Mouse (Mus musculus) fat pad, adult 2 months (tissue): Measurements from ENCODE around the gene R3hdm2.

Experiments
- DNase-seq: peaks from one replicate; pipeline ENCODE4 v3.0.0-alpha.2; 2011; ENCODE audit warnings: low read depth, low spot score; ENCODE audit errors: extremely low read depth

The R3hdm2 gene

DNA sequence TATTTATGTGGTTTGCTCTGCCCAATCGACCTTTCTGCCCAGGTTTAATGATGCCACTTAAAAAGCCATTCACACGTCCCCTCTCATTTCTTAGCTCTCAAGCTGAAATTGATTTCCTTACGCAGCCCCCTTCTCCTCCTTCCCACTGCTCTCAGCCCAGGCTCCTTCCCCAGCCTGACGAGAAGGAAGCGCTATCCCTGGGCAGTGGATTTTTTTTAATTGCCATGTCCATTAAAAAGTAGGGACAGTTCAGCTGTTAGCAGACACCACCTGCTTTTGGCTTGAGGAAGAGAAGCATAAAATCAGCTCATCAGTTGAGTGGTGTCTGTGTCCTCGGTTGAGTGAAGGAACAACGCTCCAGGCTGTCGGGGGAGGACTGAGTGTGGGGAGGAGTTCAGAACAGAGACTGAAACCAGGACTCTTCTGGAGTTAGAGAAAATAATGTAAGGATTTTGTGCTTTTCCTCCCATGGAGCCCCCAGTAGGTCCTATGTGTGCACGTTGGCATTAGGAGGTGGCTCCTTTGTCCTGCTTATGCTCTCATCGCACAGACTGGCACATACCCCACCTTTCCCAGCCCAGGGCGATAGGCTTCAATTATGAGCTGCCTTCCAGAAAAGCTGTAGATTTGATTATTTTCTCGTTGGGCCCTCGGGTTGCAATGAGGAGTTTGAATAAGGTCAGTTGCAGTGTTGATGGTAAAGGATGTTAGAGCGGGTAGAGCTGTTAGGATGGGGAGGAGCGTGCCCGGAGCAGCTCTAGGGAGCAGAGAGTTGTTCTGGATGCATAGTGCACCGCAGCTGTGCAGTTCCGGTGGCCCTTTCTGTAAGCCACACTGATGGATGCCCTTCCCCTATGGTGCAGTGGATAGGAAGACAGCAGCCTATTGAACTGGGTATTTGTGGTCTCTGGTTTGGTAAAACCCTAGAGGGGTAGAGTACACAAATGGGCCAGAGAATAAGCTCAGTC is 110.3 kb downstream of the R3hdm2 start:
- DNase-seq: peak; percentile 31

DNA sequence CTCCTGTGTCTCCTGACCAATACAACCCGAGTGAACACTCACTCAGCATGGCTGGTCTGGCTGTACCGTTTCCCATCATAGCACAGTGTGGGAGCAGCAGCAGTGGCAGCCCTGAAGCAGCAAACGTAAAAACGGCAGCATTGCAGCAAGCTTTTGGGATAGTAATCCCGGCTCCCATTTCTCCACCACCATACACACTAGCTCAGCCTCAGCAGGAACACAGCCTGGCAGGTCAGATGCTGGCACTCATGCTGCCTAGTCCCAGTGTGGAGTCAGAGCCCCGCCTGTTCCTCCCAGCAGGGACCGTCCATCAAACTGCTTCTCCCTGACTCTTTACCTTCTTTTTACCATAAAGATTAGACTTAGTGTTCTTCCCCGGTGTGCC is 111.0 kb downstream of the R3hdm2 start:
- peak; percentile 30 for DNase-seq

GRCm38 (mm10) chr10:127492118-127492517 is 112.0 kb downstream of the R3hdm2 start:
- DNase-seq: peak; percentile 86

DNA sequence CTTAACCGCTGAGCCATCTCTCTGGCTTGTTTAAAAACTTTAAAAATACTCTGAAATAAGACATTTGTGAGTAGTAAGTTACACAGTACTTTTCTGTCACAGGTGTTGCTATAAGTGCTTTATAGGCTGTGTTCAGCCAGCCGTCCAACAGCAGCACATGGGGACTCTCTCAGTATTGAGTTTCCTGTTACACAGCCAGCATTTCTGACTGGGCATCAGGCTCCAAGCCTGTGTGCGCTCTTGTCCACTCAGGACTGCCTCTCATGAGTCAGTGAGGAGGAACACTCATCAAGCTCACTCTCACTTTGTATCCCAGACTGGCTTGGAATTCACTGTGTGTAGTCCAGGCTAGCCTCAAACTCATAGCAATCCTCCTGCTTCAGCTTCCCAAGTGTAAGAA is 116.0 kb downstream of the R3hdm2 start:
- DNase-seq: no peak

DNA sequence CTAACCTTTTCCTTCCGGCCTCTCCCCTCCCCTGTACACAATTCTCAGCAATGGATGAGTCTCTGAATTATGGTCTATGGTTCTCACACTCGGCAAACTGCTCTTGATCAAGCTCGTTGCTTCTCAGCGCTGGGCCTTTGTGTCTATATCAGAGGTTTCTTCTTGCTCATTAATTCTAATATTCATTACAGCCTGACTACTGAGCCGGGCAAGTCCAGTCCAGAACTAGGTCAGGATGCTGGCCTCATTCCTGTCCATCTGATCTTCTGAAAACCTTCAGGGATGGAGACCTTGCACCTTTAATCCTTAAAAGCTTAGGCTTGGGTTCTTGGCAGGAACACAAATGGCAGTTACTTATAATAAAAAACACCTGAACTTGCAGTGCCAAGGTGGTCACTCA is 119.4 kb downstream of the R3hdm2 start:
- DNase-seq: no peak

DNA sequence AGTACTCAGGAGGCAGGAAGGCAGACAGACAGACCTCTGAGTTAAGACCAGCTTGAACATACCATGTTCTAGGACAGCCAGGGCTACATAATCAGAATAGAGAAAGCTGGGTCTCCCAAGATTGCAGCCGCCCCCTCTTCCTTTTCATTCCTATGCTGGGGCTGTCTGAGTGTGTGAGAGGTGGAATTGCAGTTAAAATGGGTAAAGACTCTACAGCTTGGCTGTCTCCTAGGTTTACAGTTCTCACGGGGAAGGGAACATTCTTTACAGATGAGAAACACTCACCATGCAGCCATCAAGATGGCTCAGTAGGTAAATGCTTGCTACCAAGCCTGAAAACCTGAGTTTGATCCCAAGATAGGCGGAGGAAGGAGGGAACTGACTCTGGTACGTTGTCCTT is 119.9 kb downstream of the R3hdm2 start:
- no peak for DNase-seq

DNA sequence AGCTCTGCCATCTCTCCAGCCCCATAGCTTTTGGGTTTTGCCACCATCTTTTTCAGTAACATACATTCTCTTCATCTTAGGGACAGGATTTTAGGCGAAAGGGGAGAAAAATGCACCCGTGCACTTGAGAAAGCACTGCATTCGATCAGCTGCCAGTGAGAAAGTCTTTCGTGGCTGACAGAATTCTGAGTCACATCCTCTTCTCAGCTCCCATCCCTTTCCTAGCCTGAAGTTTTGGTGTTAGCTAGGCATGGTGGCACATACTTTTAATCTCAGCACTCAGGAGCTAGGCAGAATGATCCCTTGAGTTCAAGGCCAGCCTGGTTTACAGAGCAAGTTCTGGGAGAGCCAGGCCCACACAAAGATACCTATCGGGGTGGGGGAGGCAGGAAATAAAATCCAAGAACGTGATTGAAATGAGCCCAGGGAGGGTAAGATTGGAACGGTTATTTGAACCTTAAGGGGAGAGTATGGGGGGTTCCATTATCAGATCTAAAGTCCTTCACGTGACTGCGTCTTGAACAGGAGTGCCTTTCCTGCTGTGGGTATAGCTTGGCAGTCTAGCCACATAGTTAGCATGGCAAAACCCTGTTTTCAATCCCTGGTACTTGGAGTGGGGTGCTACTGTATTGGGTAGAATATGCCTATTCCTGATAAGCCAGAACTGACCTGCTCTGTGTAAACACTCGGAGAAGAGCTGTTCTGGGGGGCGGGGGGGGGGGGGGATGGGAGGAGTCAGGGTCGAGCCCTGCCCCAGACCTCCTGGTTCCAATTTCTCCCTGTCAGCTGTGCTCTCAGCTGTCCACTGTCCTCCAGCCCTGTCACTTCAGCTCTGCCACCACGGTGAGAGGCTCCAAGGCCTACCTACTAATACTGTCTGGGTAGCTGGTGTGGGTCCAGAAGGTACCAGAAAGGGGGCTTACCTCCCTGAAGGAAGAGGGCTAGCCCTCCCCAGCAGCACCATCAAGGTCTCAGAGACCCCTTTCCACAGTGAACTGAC is 121.1 kb downstream of the R3hdm2 start, which contains the start of gene Stac3:
Gene Stac3, plus strand, starts transcription at position 793 of the 1,000 bp plus-strand sequence.
- DNase-seq: no peak

DNA sequence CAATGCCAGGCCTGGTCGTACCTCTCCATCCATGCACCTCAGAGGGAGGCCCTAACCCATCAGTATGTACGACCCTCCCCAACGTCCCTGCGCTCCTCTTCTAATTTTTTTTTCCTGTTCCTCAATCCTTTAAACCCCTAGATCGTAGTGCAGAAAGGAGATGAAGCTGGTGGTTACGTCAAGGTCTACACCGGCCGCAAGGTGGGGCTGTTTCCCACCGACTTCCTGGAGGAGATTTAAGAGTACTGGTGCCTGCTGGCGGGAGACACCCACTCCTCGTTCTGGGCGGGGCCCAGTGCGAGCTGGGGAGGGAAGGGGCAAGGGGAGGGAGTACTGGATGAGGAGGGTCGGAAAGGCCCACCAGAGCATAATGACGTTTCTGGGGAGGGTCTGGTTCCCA is 128.1 kb downstream of the R3hdm2 start:
- no peak for DNase-seq

- no peak for DNase-seq
Measured at GRCm38 (mm10) chr10:127509051-127509836, 129.1 kb downstream of the R3hdm2 start.

GRCm38 (mm10) chr10:127509837-127510701 is 129.9 kb downstream of the R3hdm2 start:
- DNase-seq: no peak

DNA sequence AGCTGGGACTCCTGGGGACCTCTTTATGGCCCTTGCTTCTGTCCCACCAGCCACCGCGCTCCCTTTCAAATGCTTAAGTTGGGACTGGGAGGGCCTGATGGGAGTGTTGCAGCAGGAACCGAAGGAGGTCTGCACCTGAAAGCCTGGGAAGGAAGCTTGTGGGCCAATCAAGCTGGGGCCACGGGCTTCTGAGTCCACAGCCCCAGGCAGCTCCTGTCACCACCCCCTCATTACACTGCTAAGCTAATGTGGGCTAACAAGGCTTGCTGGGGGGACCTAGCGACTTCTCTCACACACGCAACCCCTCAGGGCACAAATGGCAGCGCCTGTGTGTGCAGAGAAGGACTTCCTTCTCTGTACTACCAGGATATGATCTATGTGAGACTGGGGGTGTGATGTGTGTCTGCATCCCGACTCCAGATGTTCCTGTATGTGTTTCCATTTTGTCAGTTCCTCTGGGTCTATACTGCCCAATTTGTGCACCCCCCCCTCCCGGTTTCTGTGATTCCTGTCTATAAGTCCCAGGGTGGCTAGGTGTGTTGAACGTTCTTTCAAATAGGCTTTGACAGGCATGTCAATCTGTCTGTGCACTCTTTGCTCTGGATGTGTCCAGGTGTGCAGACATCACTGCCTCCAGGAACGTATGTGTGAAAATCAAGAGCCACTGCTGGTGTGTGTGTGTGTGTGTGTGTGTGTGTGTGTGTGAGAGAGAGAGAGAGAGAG is 130.9 kb downstream of the R3hdm2 start:
- no peak for DNase-seq

GRCm38 (mm10) chr10:127511634-127512306 is 131.6 kb downstream of the R3hdm2 start:
- no peak for DNase-seq

- DNase-seq: no peak
Measured at GRCm38 (mm10) chr10:127512307-127512666, 132.2 kb downstream of the R3hdm2 start.

- DNase-seq: no peak
Measured at GRCm38 (mm10) chr10:127512813-127513212, 132.7 kb downstream of the R3hdm2 start.

GRCm38 (mm10) chr10:127513501-127514091 is 133.5 kb downstream of the R3hdm2 start:
- no peak for DNase-seq

GRCm38 (mm10) chr10:127514111-127514698 is 134.1 kb downstream of the R3hdm2 start:
- no peak for DNase-seq

DNA sequence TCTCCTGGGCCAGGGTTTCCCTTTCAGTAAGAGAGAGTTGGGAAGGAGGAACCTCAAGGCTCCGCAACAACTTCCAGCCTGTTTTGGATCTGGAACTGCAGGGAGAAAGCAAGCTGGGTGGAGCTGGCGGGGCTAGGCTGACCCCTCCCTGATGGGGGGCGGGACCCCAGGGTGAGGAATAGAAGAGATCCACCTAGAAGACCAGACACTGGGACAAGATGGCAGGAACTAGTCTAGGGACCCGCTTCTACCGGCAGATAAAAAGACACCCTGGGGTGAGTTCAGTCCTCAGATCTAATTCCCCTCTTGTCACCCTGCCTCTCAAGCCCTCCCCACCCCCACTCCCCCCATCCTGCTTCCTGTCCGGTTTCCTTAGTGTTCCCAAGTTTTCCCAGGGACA is 134.6 kb downstream of the R3hdm2 start, which contains the start of gene Ndufa4l2:
Gene Ndufa4l2, plus strand, starts transcription at position 204 of the 400 bp plus-strand sequence.
- no peak for DNase-seq
